Mouse (Mus musculus) effector memory CD4-positive, alpha-beta T cell, adult 5 months (primary cell): ENCODE measurements around the gene Dnajc11. TPM values are rescaled to one million over a fixed set of nuclear protein-coding genes. Genes with fewer than 3 reads are reported as not detected.

ENCODE experiments used
- polyA plus RNA-seq: library from polyadenylated mRNA; unstranded; fragments of 100-300 nt; shearing (Covaris generic); gene quantifications from one replicate; pipeline ENCODE4 v1.2.1, GENCODE M21; 2017

Gene Dnajc11
- 34.3 TPM for polyA plus RNA-seq

DNA sequence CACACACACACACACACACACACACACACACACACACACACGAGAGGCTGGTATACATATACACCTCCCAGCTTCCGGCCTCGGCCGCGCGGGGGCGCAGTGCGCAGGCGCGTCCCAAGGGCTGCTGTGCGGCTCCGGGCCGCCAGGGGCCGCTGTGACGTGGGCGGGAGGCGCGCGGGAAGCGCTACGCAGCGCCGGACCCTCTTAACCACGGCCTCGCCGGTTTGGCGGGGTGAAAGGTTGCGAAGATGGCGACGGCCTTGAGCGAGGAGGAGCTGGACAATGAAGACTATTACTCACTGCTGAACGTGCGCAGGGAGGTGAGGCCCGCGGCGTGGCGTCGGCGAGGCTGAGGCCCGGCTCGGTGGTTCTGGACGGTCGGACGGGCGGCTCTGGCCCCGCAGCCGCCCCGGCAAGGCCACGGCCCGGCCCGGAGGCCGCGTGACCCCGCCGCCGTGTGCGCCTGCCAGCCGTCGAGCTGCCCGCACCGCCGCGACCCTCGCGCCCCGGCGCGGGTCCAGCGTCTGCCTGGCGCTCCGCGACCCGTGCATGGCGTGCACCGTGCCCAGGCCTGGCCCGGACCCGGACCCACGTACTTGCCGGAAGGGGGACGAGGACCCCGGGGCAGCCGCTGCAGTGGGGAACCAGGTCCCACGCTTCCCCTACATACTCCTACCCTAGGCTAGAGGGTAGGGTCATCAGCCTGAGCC lies at the start of gene Dnajc11:
Gene Dnajc11, plus strand, starts transcription at position 187 of the 710 bp plus-strand sequence.

DNA sequence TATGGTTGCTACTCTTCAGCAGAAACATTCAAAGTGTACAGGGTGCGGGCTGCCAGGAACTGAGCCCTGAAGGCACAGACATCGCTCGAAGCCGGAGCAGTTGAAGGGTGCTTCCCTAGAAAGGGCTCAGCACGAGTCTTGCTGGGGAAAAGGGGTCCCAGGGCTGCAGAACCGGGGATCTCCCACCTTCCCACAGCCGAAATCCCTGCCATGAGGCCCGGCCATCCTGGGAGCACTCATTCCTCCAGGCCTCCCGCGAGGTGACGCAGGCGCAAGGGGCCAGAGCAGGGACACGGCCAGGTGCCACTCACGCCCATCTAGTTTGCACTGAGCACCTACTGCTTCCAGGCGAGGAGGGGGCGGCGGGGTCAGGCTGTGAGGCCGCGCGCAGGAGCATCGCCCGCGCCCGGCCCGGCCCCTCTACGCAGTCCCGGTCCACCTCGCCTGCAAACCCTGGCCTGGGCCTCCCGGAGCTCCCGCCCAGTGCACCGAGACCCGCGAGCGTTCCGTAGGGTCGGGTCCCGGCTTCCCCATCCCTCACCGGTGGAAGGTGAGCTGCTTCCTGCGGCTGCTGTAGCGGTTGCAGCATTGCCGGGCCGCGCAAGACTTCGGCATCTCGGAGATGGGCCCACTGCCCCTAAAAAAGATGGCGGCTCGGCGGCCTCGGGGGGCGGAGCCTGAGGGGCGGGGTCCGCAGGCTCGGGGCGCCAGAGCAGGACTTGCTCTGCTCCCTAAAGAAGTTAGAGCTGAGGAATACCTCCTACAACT lies 55.0 kb downstream of the Dnajc11 start, which contains the start of gene Thap3:
Gene Thap3, minus strand, starts transcription at position 656 of the 768 bp plus-strand sequence.

DNA sequence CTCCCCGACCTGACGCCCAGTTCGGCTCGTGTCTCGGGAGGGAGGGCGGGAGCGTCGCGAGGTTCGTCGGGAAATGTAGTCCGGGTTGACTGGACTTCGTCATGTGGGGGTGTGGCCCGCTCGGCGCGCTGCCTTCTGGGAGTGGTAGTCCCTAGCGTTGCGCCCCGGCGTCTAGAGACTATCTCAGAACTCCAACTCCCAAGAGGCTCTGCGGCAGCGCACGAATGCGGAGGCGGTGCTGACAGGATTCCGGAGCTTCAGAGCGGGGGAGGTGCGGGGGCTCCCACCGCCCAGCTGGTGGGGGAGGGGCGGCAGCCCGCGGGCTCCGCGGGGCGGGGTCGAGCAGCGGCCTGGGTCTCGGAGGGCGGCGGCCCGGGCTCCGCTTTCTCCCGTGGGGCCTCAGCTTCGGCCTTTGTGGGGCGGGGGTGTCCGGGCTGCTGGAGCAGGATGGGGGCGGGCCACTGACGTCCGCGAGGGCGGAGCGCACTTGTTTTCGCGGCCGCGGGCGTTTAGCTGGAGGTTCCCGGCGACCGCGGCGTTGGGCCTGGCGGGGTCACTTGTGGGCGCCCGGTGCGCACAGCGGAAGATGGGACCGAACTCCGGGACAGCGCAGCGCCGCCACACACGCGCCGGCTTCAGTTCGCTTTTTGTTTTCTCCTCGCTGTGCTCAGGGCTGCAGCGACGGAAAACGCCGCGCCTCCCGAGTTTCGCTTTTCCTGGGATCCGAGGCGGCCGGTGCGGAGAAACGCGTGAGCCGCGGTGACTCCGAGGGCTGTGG lies 62.9 kb downstream of the Dnajc11 start, which contains the start of gene Phf13:
Gene Phf13, minus strand, starts transcription at position 86 of the 778 bp plus-strand sequence.

DNA sequence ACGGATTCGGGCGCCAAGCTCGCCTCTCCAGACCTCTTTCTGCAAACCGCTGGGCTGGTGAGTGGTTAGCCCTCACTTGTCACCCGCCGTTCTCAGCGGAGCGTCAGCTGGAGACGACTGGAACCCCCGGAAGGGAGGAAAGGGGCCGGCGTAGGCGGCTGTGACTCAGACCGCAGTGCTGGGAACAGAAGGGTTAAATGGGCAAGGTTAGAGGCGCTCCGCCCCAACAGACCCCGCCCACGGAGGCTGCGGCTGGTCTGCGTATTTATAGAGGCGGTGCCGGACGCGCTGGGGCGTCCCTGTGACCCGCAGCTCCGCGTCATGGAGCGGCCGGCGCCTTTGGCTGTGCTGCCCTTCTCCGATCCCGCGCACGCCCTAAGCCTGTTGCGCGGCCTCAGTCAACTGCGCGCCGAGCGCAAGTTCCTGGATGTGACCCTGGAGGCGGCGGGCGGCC lies 75.2 kb downstream of the Dnajc11 start, which contains the start of gene Klhl21:
Gene Klhl21, plus strand, starts transcription at position 182 of the 454 bp plus-strand sequence.

GRCm38 (mm10) chr4:152027524-152027923 lies 94.0 kb downstream of the Dnajc11 start, which contains the start of gene Zbtb48:
Gene Zbtb48, minus strand, starts transcription at chr4:152027671.

Other genes starting within 250 kb of the Dnajc11 start
- gene Camta1, start 71.8 kb upstream of the Dnajc11 start, polyA plus RNA-seq: 39.9 TPM
- 85.0 TPM for gene Thap3, start 55.3 kb downstream of the Dnajc11 start, polyA plus RNA-seq
- 51.7 TPM for gene Phf13, start 62.6 kb downstream of the Dnajc11 start, polyA plus RNA-seq
- gene Klhl21, start 75.1 kb downstream of the Dnajc11 start, polyA plus RNA-seq: 37.8 TPM
- 23.0 TPM for gene Zbtb48, start 94.0 kb downstream of the Dnajc11 start, polyA plus RNA-seq
- not detected for gene Tas1r1, start 104.9 kb downstream of the Dnajc11 start, polyA plus RNA-seq
- 40.1 TPM for gene Nol9, start 105.6 kb downstream of the Dnajc11 start, polyA plus RNA-seq
- gene Plekhg5, start 138.8 kb downstream of the Dnajc11 start, polyA plus RNA-seq: 5.4 TPM
- gene Tnfrsf25, start 182.2 kb downstream of the Dnajc11 start, polyA plus RNA-seq: 177 TPM
- 38.1 TPM for gene Espn, start 218.7 kb downstream of the Dnajc11 start, polyA plus RNA-seq
- gene Hes2, start 225.2 kb downstream of the Dnajc11 start, polyA plus RNA-seq: not detected
- gene Acot7, start 244.4 kb downstream of the Dnajc11 start, polyA plus RNA-seq: 88.1 TPM